Mouse (Mus musculus): ENCODE data around the gene Fmod.

- TF ChIP-seq CTCF (IDR thresholded peaks at IDR 0.05; ENCODE audit: borderline replicate concordance, control insufficient read depth, extremely low read depth, insufficient read depth, low read length, poor library complexity) (no peak), POLR2A (IDR thresholded peaks at IDR 0.05; ENCODE audit: control insufficient read depth, extremely low read depth, insufficient read depth, low read length, poor library complexity) (no peak)
These were observed 49.9 kb downstream of the Fmod start for GRCm38 (mm10) chr1:134086811-134087398.

Data from thymus, adult 2 months (tissue).